Mouse (Mus musculus) heart, embryonic 10.5 days (tissue): Measurements from ENCODE around the gene Cd3e. TPM values are rescaled to one million over a fixed set of nuclear protein-coding genes. Genes with fewer than 3 reads are reported as not detected.

ENCODE experiments used
- DNase-seq: peaks from one replicate; pipeline ENCODE4 v3.0.0-alpha.2; 2017; ENCODE audit warnings: low spot score
- H3K27ac ChIP-seq: fragments of 300-500 bp; sonication (generic); 2 replicates; pipeline ENCODE4 v1.5.1; 2016; ENCODE audit warnings: mild to moderate bottlenecking
- H3K27me3 ChIP-seq: fragments of 300-500 bp; sonication (generic); 2 replicates; pipeline ENCODE4 v1.6.1; 2016; ENCODE audit warnings: mild to moderate bottlenecking; ENCODE audit not compliant: poor library complexity, insufficient read depth, severe bottlenecking
- H3K36me3 ChIP-seq: fragments of 300-500 bp; sonication (generic); 2 replicates; pipeline ENCODE4 v1.6.1; 2016; ENCODE audit warnings: mild to moderate bottlenecking, moderate library complexity
- H3K4me1 ChIP-seq: fragments of 300-500 bp; sonication (generic); 2 replicates; pipeline ENCODE4 v1.6.1; 2016; ENCODE audit warnings: mild to moderate bottlenecking
- H3K4me3 ChIP-seq: fragments of 300-500 bp; sonication (generic); 2 replicates; pipeline ENCODE4 v1.5.1; 2016; ENCODE audit warnings: mild to moderate bottlenecking, moderate library complexity
- H3K9me3 ChIP-seq: fragments of 300-500 bp; sonication (generic); 2 replicates; pipeline ENCODE4 v1.6.1; 2016; ENCODE audit warnings: mild to moderate bottlenecking, moderate library complexity
- whole genome bisulfite sequencing: fragments of 180-500 bp; shearing (Covaris S2); methylation state at CpG from one replicate; pipeline ENCODE4 v1.1.7; 2016; 5-methylcytosine and 5-hydroxymethylcytosine counted together
- polyA plus RNA-seq: library from polyadenylated mRNA; unstranded; fragments of >200 nt; fragmentation: Nextera tagmentation; extraction: Ambion mirVana; gene quantifications from 2 replicates; pipeline ENCODE4 v1.2.1, GENCODE M21; 2016

The Cd3e gene
- polyA plus RNA-seq, 1 experiment from 2014 or later = not detected

GRCm38 (mm10) chr9:44965126-44965832 lies 44.1 kb downstream of the Cd3e start, which contains the start of gene Ube4a:
Ube4a (minus strand) TSS chr9:44965600.
- Histone ChIP-seq H3K27ac (peak within 1 kb of the TSS; percentile 87), H3K27me3 (no peaks in the 10 kb centered on the region), H3K9me3 (no peaks in the 10 kb centered on the region), H3K36me3 (peaks cover 21% of the 10 kb centered on the region), H3K4me1 (peaks cover 12% of the 10 kb centered on the region), H3K4me3 (peak within 1 kb of the TSS; percentile 93)
- WGBS = under 1% methylated on average over 39 of the region's 39 CpGs
- peak; percentile 99 for DNase-seq

- Histone ChIP-seq H3K4me3 (no peak overlapping the region), H3K9me3 (no peaks in the 10 kb centered on the region), H3K27me3 (no peaks in the 10 kb centered on the region), H3K4me1 (no peaks in the 10 kb centered on the region), H3K27ac (no peak overlapping the region), H3K36me3 (peaks cover 81% of the 10 kb centered on the region)
- 94% methylated on average over 3 of the region's 3 CpGs for WGBS
- no peak for DNase-seq
These were observed 55.0 kb downstream of the Cd3e start for GRCm38 (mm10) chr9:44954432-44954831.

Other genes with a start within 250 kb of the Cd3e start
- 159 and 167 TPM in 2 replicates for gene Arcn1, start 241.8 kb downstream of the Cd3e start, polyA plus RNA-seq
- 77.2 and 84.8 TPM in 2 replicates for gene Ift46, start 241.7 kb downstream of the Cd3e start, polyA plus RNA-seq
- gene Tmem25, start 210.3 kb downstream of the Cd3e start, polyA plus RNA-seq = 1.7 and 1.8 TPM in 2 replicates
- 0.50 TPM in 1 of 2 replicates, not detected in the other for gene Ttc36, start 206.6 kb downstream of the Cd3e start, polyA plus RNA-seq
- gene Kmt2a, start 128.3 kb downstream of the Cd3e start, polyA plus RNA-seq = 7.4 and 10.5 TPM in 2 replicates
- 722 and 893 TPM in 2 replicates for gene Atp5l, start 88.9 kb downstream of the Cd3e start, polyA plus RNA-seq
- gene Ube4a, start 44.0 kb downstream of the Cd3e start, polyA plus RNA-seq = 17.8 and 20.9 TPM in 2 replicates
- not detected in 2 replicates for gene Cd3g, start 29.2 kb downstream of the Cd3e start, polyA plus RNA-seq
- gene Cd3d, start 27.8 kb downstream of the Cd3e start, polyA plus RNA-seq = not detected in 2 replicates
- 1.1 and 5.5 TPM in 2 replicates for gene Mpzl2, start 30.2 kb upstream of the Cd3e start, polyA plus RNA-seq
- gene Mpzl3, start 45.6 kb upstream of the Cd3e start, polyA plus RNA-seq = 2.9 and 3.2 TPM in 2 replicates
- 0.54 and 2.2 TPM in 2 replicates for gene Jaml, start 69.6 kb upstream of the Cd3e start, polyA plus RNA-seq
- 2.3 and 5.3 TPM in 2 replicates for gene Scn2b, start 108.2 kb upstream of the Cd3e start, polyA plus RNA-seq
- gene Scn4b, start 128.8 kb upstream of the Cd3e start, polyA plus RNA-seq = 1.9 and 2.7 TPM in 2 replicates
- gene BC049352, start 172.4 kb upstream of the Cd3e start, polyA plus RNA-seq = not detected in 2 replicates
- gene Tmprss4, start 194.5 kb upstream of the Cd3e start, polyA plus RNA-seq = not detected in 2 replicates